Mouse (Mus musculus) heart, embryonic 14.5 days (tissue): ENCODE data around the gene Hoxd10. TPM values are rescaled to one million over a fixed set of nuclear protein-coding genes. Genes with fewer than 3 reads are reported as not detected.
A peak's percentile ranks its signal among the peaks of the same experiment; 100 is the strongest.

Source experiments
- microRNA counts: library from miRNA; unstranded; fragments of <30 nt; microRNA quantifications from one replicate; lab custom pipeline; 2016
- microRNA-seq: library from miRNA; unstranded; fragments of <30 nt; microRNA quantifications from one replicate; pipeline ENCODE4, GENCODE M21; 2016
- polyA plus RNA-seq: library from polyadenylated mRNA; unstranded; fragments of >200 nt; fragmentation: Nextera tagmentation; extraction: Ambion mirVana; gene quantifications from 2 replicates; pipeline ENCODE4 v1.2.1, GENCODE M21; 2014

The Hoxd10 gene
- polyA plus RNA-seq, 1 experiment from 2014 or later: not detected

MicroRNAs encoded within 50 kb of the gene (microRNA counts, 519-probe panel; counts per million panel counts)
- microRNA mmu-miR-10b (lab: Ali Mortazavi, UCI): 322 counts per million, percentile 70 among the panel's probes with 10 or more counts

Small RNA genes lying within 50 kb of the gene (microRNA-seq; reads per million reads assigned to microRNA genes)
- gene Gm44463 (not detected), gene Mir10b (1,167 reads per million, percentile 79 among the genes with 10 or more reads in this experiment)

Other genes with a start within 250 kb of the Hoxd10 start
- 18.7 and 20.1 TPM in 2 replicates for gene Lnpk, start 112.5 kb upstream of the Hoxd10 start, polyA plus RNA-seq
- not detected in 2 replicates for gene Evx2, start 32.4 kb upstream of the Hoxd10 start, polyA plus RNA-seq
- gene Hoxd13, start 23.6 kb upstream of the Hoxd10 start, polyA plus RNA-seq: not detected in 2 replicates
- gene Hoxd12, start 16.9 kb upstream of the Hoxd10 start, polyA plus RNA-seq: not detected in 2 replicates
- not detected in 2 replicates for gene Hoxd11, start 12.4 kb upstream of the Hoxd10 start, polyA plus RNA-seq
- gene Hoxd9, start 5.8 kb downstream of the Hoxd10 start, polyA plus RNA-seq: 0.22 TPM in 1 of 2 replicates, not detected in the other
- 0.36 and 0.61 TPM in 2 replicates for gene Hoxd8, start 12.7 kb downstream of the Hoxd10 start, polyA plus RNA-seq
- 0.23 TPM in 1 of 2 replicates, not detected in the other for gene Hoxd3, start 20.0 kb downstream of the Hoxd10 start, polyA plus RNA-seq
- 0.34 TPM in 1 of 2 replicates, not detected in the other for gene Hoxd4, start 20.0 kb downstream of the Hoxd10 start, polyA plus RNA-seq
- gene Gm28230, start 34.8 kb downstream of the Hoxd10 start, polyA plus RNA-seq: 0.05 TPM in 1 of 2 replicates, not detected in the other
- gene Hoxd1, start 71.1 kb downstream of the Hoxd10 start, polyA plus RNA-seq: not detected in 2 replicates
- 187 and 191 TPM in 2 replicates for gene Mtx2, start 133.9 kb downstream of the Hoxd10 start, polyA plus RNA-seq